Comparison of ENCODE assay signal across 7 mouse cellular contexts in the genomic region with DNA sequence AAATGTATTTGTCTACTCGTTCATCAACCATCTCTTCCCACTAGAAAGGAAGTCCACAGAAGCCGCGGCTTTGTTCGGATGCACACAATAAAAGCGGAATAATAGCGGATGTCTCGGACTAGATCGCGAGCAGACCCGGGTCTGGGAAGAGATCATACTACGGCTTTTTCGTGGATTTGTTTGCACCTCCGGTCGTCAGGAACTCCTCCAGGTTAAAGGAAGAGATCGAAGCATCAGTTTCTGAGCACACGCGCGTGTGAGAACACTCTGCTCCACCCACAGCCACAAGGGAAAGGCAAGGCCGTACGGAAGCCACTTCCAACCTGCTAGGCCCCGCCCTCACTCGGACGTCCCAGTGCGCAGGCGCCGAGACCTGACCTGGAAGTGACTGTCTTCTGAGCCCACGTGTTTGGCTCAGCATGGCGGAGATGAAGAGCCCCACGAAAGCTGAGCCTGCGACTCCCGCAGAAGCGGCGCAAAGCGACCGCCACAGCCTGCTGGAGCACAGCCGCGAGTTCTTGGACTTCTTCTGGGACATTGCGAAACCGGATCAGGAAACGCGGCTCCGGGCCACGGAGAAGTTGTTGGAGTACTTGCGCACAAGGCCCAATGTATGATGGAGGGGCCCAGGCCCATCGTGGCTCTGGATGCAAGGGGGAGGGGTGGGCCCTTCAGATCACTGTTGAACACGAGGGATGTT. TPM values are rescaled to one million over a fixed set of nuclear protein-coding genes. Genes with fewer than 3 reads are reported as not detected.
A peak's percentile ranks its signal among the peaks of the same experiment; 100 is the strongest.
DNase-seq lines count a peak whose midpoint lies in the region; ATAC-seq and TF ChIP-seq lines count a peak whose summit lies in the region.

A gene (plus strand): TSS at position 391 of the 700 bp plus-strand sequence.

- peak within 1 kb of the TSS; percentile 92 for H3K27ac ChIP-seq in embryonic facial prominence, embryonic 12.5 days
- H3K27ac ChIP-seq in kidney, adult 2 months (ENCODE audit: insufficient read depth, low read depth, low read length) = peak within 1 kb of the TSS; percentile 63
- H3K27ac ChIP-seq in limb, embryonic 12.5 days = peak within 1 kb of the TSS; percentile 85
- peak within 1 kb of the TSS; percentile 97 for H3K27ac ChIP-seq in midbrain, embryonic 15.5 days
- H3K27ac ChIP-seq in spleen, adult 2 months (ENCODE audit: insufficient read depth, low read length) = peak within 1 kb of the TSS; percentile 87

- peak; percentile 91 for TF ChIP-seq POLR2A in kidney, adult 2 months (IDR thresholded peaks at IDR 0.05; ENCODE audit: low read depth, low read length)
- TF ChIP-seq POLR2A in spleen, adult 2 months (IDR thresholded peaks at IDR 0.05; ENCODE audit: low read depth, low read length) = peak; percentile 88

- H3K27me3 ChIP-seq in embryonic facial prominence, embryonic 12.5 days = no peaks in the 10 kb centered on the region
- no peaks in the 10 kb centered on the region for H3K27me3 ChIP-seq in kidney, adult 2 months (replicated peaks; ENCODE audit: control insufficient read depth, insufficient read depth, low read length)
- H3K27me3 ChIP-seq in limb, embryonic 12.5 days = no peaks in the 10 kb centered on the region
- H3K27me3 ChIP-seq in midbrain, embryonic 15.5 days (replicated peaks) = no peaks in the 10 kb centered on the region
- H3K27me3 ChIP-seq in spleen, adult 2 months (ENCODE audit: control insufficient read depth, insufficient read depth, low read length) = no peaks in the 10 kb centered on the region

- peak within 1 kb of the TSS; percentile 84 for H3K4me3 ChIP-seq in embryonic facial prominence, embryonic 12.5 days
- peak within 1 kb of the TSS; percentile 84 for H3K4me3 ChIP-seq in kidney, adult 2 months (ENCODE audit: insufficient read depth, low read depth, low read length)
- H3K4me3 ChIP-seq in limb, embryonic 12.5 days (replicated peaks) = peak within 1 kb of the TSS; percentile 88
- peak within 1 kb of the TSS; percentile 84 for H3K4me3 ChIP-seq in midbrain, embryonic 15.5 days
- H3K4me3 ChIP-seq in spleen, adult 2 months (ENCODE audit: extremely low read depth, insufficient read depth, insufficient read length) = peak within 1 kb of the TSS; percentile 78

- H3K36me3 ChIP-seq in embryonic facial prominence, embryonic 12.5 days = peaks cover 40% of the 10 kb centered on the region
- H3K36me3 ChIP-seq in kidney, adult 2 months (ENCODE audit: control insufficient read depth, insufficient read depth, low read length) = no peaks in the 10 kb centered on the region
- peaks cover 38% of the 10 kb centered on the region for H3K36me3 ChIP-seq in limb, embryonic 12.5 days
- peaks cover 32% of the 10 kb centered on the region for H3K36me3 ChIP-seq in midbrain, embryonic 15.5 days (replicated peaks)
- peaks cover 31% of the 10 kb centered on the region for H3K36me3 ChIP-seq in spleen, adult 2 months (ENCODE audit: control insufficient read depth, insufficient read depth, low read length)

- peak; percentile 88 for ATAC-seq in embryonic facial prominence, embryonic 12.5 days (ENCODE audit: insufficient number of reproducible peaks, insufficient read depth, low FRiP score, low TSS enrichment)
- ATAC-seq in limb, embryonic 12.5 days (ENCODE audit: insufficient number of reproducible peaks, insufficient read depth, low FRiP score, low TSS enrichment, low read depth) = peak; percentile 76
- peak; percentile 96 for ATAC-seq in midbrain, embryonic 15.5 days (replicated peaks)

- under 1% methylated on average over 46 of the region's 46 CpGs for WGBS in embryonic facial prominence, embryonic 12.5 days
- WGBS in kidney, adult 2 months = under 1% methylated on average over 46 of the region's 46 CpGs
- WGBS in limb, embryonic 12.5 days = under 1% methylated on average over 46 of the region's 46 CpGs
- WGBS in midbrain, embryonic 15.5 days = under 1% methylated on average over 46 of the region's 46 CpGs
- WGBS in spleen, adult 2 months = under 1% methylated on average over 46 of the region's 46 CpGs

- H3K4me2 ChIP-seq in embryonic facial prominence, embryonic 12.5 days (replicated peaks) = peak within 1 kb of the TSS; percentile 71
- H3K4me2 ChIP-seq in limb, embryonic 12.5 days = peak within 1 kb of the TSS; percentile 93
- peak within 1 kb of the TSS; percentile 80 for H3K4me2 ChIP-seq in midbrain, embryonic 15.5 days

- no peak for TF ChIP-seq CTCF in kidney, adult 2 months (conservative IDR thresholded peaks at IDR 0.05; ENCODE audit: insufficient read depth, insufficient read length, low read depth, low read length)
- no peak for TF ChIP-seq CTCF in spleen, adult 2 months (IDR thresholded peaks at IDR 0.05; ENCODE audit: extremely low read depth, insufficient read depth, insufficient read length, insufficient replicate concordance)

- DNase-seq in adrenal gland, postnatal 25 days = peak; percentile 99
- peak; percentile 98 to 100 for DNase-seq in heart, adult 18-20 months
- peak; percentile 99 for DNase-seq in kidney, adult 2 months
- DNase-seq in spleen, adult 2 months (ENCODE audit: low read depth in 1 of 2, low spot score in 2 of 2) = peak; percentile 89 to 99

- peaks cover 7% of the 10 kb centered on the region; the same call in 1 of the 2 replicates for H3K4me1 ChIP-seq in embryonic facial prominence, embryonic 12.5 days
- peaks cover 19% of the 10 kb centered on the region for H3K4me1 ChIP-seq in kidney, adult 2 months (ENCODE audit: control insufficient read depth, insufficient read depth, low read length)
- H3K4me1 ChIP-seq in limb, embryonic 12.5 days (replicated peaks) = peaks cover 10% of the 10 kb centered on the region
- peaks cover 14% of the 10 kb centered on the region for H3K4me1 ChIP-seq in midbrain, embryonic 15.5 days
- peaks cover 19% of the 10 kb centered on the region; the same call in 1 of the 2 replicates for H3K4me1 ChIP-seq in spleen, adult 2 months (ENCODE audit: control insufficient read depth, insufficient read depth, insufficient read length)

- H3K9me3 ChIP-seq in embryonic facial prominence, embryonic 12.5 days = no peaks in the 10 kb centered on the region
- no peaks in the 10 kb centered on the region for H3K9me3 ChIP-seq in limb, embryonic 12.5 days
- H3K9me3 ChIP-seq in midbrain, embryonic 15.5 days = no peaks in the 10 kb centered on the region

- H3K9ac ChIP-seq in embryonic facial prominence, embryonic 12.5 days = peak within 1 kb of the TSS; percentile 81
- peak within 1 kb of the TSS; percentile 81 for H3K9ac ChIP-seq in limb, embryonic 12.5 days (replicated peaks)
- H3K9ac ChIP-seq in midbrain, embryonic 15.5 days = peak within 1 kb of the TSS; percentile 71

RNA-seq across cellular contexts. Expression of the gene that starts here (rescaled TPM):
- 83.9 and 101 TPM in 2 replicates for total RNA-seq in adrenal gland, postnatal 25 days (2021)
- polyA plus RNA-seq in embryonic facial prominence, embryonic 12.5 days (2016; fragmentation: Nextera tagmentation; extraction: Ambion mirVana) = 148 and 172 TPM in 2 replicates
- total RNA-seq in heart, adult 18-20 months (2021) = 10 to 100 TPM; 43.1 to 47.5 TPM
- polyA plus RNA-seq in kidney, adult 2 months (2012; rRNA removed) = 27.0 and 28.6 TPM in 2 replicates
- 173 and 176 TPM in 2 replicates for polyA plus RNA-seq in limb, embryonic 12.5 days (2016; fragmentation: Nextera tagmentation; extraction: Ambion mirVana)
- polyA plus RNA-seq in midbrain, embryonic 15.5 days (2015; fragmentation: Nextera tagmentation; extraction: Ambion mirVana) = 67.5 and 69.4 TPM in 2 replicates
- polyA plus RNA-seq in spleen, adult 2 months (2012; rRNA removed) = 48.6 and 48.7 TPM in 2 replicates

Comparison
In these comparisons a context has a peak if more than half of its experiments do, and no peak if none do; other contexts are left out.
1. Peak in every context shown above with its lines: DNase-seq, ATAC-seq, H3K4me3 ChIP-seq and H3K27ac ChIP-seq.